Mouse (Mus musculus): ENCODE results near the gene Ppfia3. TPM values are rescaled to one million over a fixed set of nuclear protein-coding genes. Genes with fewer than 3 reads are reported as not detected.
A peak's percentile ranks its signal among the peaks of the same experiment; 100 is the strongest.
"Not testable (repeated sequence)": the region's sequence is repeated elsewhere in the genome, so short reads cannot be mapped to it uniquely, and the experiment has no call there.

The Ppfia3 gene
- polyA plus RNA-seq, 1 experiment from 2014 or later, result 2.0 TPM

DNA sequence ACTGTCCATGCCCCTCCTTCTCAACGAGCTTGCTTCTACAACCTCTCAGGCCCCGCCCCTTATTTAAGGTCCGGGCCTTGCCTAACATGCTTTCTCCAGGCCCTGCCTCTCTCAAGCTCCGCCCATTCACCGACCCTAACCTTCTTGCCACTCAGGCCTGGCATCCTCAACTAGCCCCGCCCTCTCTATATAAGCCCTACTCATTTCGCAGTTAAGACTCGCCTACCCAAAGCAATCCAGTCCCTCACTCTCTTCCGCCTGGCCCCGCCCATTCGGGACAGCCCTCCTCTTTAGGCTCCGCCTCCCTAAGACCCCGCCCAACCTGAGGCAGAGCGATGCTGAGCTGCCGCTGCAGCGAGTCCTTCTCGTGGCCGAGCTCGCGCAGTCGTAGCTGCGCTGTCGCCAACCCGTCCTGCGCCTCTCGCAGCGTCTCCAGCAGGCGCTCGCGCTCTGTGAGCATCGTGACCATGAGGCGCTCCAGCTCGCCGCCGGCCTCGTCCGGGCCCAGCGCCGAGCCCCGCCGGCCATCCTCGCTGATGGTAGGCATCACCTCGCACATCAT, 5.5 kb downstream of the Ppfia3 start:
- Histone ChIP-seq H3K4me2 (peak overlapping the region; percentile 92), H3K4me3 (ENCODE audit: low read depth, low read length) (peak overlapping the region; percentile 50), H3K27ac (ENCODE audit: low read depth, low read length) (no peak overlapping the region), H3K9me3 (ENCODE audit: control insufficient read depth, low read length) (no peaks in the 10 kb centered on the region), H3K36me3 (ENCODE audit: control insufficient read depth, insufficient read depth, low read length) (no peaks in the 10 kb centered on the region), H3K27me3 (replicated peaks; ENCODE audit: control insufficient read depth, insufficient read depth, low read length) (peaks cover 68% of the 10 kb centered on the region), H3K4me1 (replicated peaks; ENCODE audit: control insufficient read depth, insufficient read depth, low read length) (peaks cover 14% of the 10 kb centered on the region), H3K9ac (ENCODE audit: low read depth, low read length) (peak overlapping the region; percentile 53)
- under 1% methylated on average over 43 of the region's 43 CpGs for WGBS
- peak; percentile 82 for DNase-seq (ENCODE audit: low spot score)
- ATAC-seq (replicated peaks; ENCODE audit: low FRiP score), result peak; percentile 82

DNA sequence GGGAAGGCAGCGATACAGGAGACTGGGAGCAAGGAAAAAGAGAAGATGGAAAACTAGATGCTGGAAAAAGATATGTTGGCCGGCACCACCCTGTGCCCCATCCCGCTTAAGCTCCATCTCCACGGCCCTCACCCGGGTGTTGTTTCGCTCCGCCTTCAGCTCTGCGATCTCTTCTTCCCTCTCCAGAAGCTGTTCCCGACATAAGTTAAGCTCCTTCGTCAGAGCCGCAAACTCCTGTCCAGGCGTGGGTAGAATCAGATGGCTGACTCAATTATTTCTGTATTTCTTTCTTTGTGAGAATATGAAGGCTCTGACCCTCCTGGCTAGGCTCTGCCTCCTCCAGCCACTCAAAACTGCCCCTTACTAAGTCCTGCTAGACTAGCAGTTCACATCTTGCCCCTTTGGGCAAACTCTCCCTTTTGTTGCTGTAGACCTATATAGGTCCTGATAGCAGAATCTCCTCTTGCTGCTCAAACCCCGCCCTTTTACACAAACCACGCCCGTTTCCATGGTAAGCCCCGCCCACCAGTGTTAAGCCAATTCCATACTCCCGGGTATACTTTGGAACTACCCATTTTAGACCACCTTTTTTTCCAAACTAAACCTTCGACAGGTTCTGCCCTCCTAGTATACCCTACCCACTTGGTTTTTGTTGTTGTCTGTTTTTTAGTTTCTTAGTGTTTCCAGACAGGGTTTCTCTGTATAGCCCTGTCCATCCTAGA, 6.3 kb downstream of the Ppfia3 start:
- Histone ChIP-seq H3K9ac (ENCODE audit: low read depth, low read length) (no peak overlapping the region), H3K36me3 (ENCODE audit: control insufficient read depth, insufficient read depth, low read length) (no peaks in the 10 kb centered on the region), H3K27me3 (replicated peaks; ENCODE audit: control insufficient read depth, insufficient read depth, low read length) (peaks cover 65% of the 10 kb centered on the region), H3K9me3 (ENCODE audit: control insufficient read depth, low read length) (no peaks in the 10 kb centered on the region), H3K4me2 (peak overlapping the region; percentile 92), H3K27ac (ENCODE audit: low read depth, low read length) (no peak overlapping the region), H3K4me1 (replicated peaks; ENCODE audit: control insufficient read depth, insufficient read depth, low read length) (peaks cover 12% of the 10 kb centered on the region), H3K4me3 (ENCODE audit: low read depth, low read length) (0 out of 2 replicates have a peak overlapping the region, but pooled peaks have one; percentile 50)
- ATAC-seq (replicated peaks; ENCODE audit: low FRiP score), result no peak
- 40% methylated on average over 18 of the region's 18 CpGs for WGBS
- no peak for DNase-seq (ENCODE audit: low spot score)

DNA sequence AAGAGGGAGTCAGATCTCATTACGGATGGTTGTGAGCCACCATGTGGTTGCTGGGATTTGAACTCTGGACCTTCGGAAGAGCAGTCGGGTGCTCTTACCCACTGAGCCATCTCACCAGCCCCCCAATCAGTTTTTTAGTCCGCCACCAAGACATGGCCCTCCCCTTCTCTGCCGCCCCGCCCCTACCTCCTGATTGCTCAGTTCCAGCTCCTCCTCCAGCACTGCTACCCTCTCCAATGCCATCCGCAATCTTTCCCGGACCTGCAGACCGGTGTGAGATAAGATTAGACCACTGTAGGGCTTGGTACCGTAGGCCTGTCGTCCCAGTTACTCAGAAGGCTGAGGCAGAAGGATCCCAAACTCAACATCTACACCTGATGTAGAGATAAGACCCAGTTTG, 7.7 kb downstream of the Ppfia3 start:
- not testable (repeated sequence) for DNase-seq (ENCODE audit: low spot score); ATAC-seq (replicated peaks; ENCODE audit: low FRiP score); H3K27ac ChIP-seq (ENCODE audit: low read depth, low read length); H3K36me3 ChIP-seq (ENCODE audit: control insufficient read depth, insufficient read depth, low read length); H3K9ac ChIP-seq (ENCODE audit: low read depth, low read length); H3K4me3 ChIP-seq (ENCODE audit: low read depth, low read length); H3K4me2 ChIP-seq; H3K9me3 ChIP-seq (ENCODE audit: control insufficient read depth, low read length)
- Histone ChIP-seq H3K27me3 (replicated peaks; ENCODE audit: control insufficient read depth, insufficient read depth, low read length) (peaks cover 56% of the 10 kb centered on the region), H3K4me1 (replicated peaks; ENCODE audit: control insufficient read depth, insufficient read depth, low read length) (peaks cover 12% of the 10 kb centered on the region)
- WGBS, result 45% methylated on average over 10 of the region's 11 CpGs

DNA sequence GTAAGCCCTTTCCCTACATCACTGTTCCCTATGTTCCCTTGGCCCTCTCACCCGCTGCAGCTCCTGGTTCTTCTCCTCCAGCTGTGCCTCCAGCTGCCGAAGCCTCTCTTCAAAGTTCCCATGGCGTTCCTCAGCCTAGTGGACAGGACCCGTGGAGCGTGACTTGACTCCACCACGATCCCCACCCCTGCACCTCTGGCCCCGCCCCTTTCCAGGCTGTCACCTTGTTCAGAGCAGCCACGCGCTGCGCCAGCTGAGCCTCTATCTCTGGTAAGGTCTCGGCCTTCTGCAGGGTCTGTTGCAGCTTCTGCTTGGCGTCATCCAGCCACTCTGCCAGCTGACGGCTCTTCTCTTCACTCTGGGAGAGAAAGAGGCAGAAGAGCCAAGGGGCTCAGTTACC, 10.7 kb downstream of the Ppfia3 start:
- H3K4me2 ChIP-seq, result no peak overlapping the region
- H3K36me3 ChIP-seq (ENCODE audit: control insufficient read depth, insufficient read depth, low read length), result no peaks in the 10 kb centered on the region
- ATAC-seq (replicated peaks; ENCODE audit: low FRiP score), result no peak

DNA sequence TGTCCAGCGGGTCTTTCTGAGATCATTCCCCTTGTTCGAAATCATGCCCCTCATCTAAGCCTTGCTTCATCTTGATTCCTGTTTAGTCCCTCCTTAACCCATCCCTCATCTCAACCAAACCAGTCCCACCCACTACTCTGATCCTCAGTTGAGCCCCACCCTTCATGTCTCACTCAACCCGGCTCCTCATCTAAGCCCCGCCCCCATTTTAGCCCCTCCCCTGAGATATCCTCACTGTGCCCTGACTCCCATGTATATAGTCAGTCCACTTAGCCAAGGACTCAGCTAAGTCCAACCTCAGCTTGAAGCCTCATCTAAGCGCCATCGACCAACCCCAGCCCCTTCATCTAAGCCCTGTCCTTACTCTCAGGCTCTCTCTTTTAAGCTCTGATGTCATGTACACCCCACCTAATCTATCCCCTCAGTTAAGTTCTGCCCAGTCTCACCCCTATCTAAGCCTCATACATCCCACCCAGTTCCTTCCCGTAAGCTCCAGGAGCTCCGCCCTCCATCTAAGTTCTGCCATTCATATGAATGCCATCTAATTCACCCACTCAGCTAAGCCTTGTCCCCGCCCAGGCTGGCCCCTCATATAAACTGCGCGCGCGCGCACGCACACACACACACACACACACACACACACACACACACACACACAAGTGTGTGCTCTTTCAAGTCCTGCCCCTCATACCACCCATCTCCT, 11.3 kb downstream of the Ppfia3 start:
- peak; percentile 56; the same call in 1 of the 2 replicates for ATAC-seq (replicated peaks; ENCODE audit: low FRiP score)

More for the DNA sequence above, 10.7 kb downstream of the Ppfia3 start:
- Histone ChIP-seq H3K27me3 (replicated peaks; ENCODE audit: control insufficient read depth, insufficient read depth, low read length) (peaks cover 37% of the 10 kb centered on the region), H3K9me3 (ENCODE audit: control insufficient read depth, low read length) (no peaks in the 10 kb centered on the region), H3K9ac (ENCODE audit: low read depth, low read length) (no peak overlapping the region), H3K4me1 (replicated peaks; ENCODE audit: control insufficient read depth, insufficient read depth, low read length) (peaks cover 4% of the 10 kb centered on the region; the same call in 1 of the 2 replicates), H3K27ac (ENCODE audit: low read depth, low read length) (no peak overlapping the region), H3K4me3 (ENCODE audit: low read depth, low read length) (no peak overlapping the region)
- WGBS, result 41% methylated on average over 13 of the region's 13 CpGs
- DNase-seq (ENCODE audit: low spot score), result no peak

DNA sequence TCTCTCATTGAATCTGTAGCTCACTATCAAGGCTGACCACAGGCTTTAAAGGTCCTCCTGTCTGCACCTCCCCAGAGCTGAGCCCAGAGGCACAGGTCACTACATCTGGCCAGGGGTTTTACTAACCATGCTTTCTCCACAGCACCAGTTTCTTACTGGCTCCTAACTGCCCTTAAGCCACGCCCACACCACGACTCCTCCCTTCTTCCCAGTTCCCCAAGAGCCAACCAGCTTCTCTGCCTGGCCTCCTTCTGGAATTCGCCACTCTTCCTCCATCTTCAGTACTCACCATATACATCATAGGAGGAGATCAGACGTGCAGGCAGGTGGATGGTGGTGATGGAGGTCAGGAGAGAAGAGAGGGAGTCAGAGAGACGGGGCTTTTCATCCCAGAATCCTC, 13.8 kb downstream of the Ppfia3 start:
- no peak overlapping the region for H3K4me3 ChIP-seq (ENCODE audit: low read depth, low read length)
- no peak overlapping the region for H3K27ac ChIP-seq (ENCODE audit: low read depth, low read length)
- DNase-seq (ENCODE audit: low spot score) (no peak), ATAC-seq (replicated peaks; ENCODE audit: low FRiP score) (no peak)
- no peak overlapping the region for H3K4me2 ChIP-seq
- no peaks in the 10 kb centered on the region for H3K36me3 ChIP-seq (ENCODE audit: control insufficient read depth, insufficient read depth, low read length)
- WGBS, result 23% methylated on average over 5 of the region's 5 CpGs
- H3K4me1 ChIP-seq (replicated peaks; ENCODE audit: control insufficient read depth, insufficient read depth, low read length), result no peaks in the 10 kb centered on the region
- H3K9me3 ChIP-seq (ENCODE audit: control insufficient read depth, low read length), result no peaks in the 10 kb centered on the region
- no peak overlapping the region for H3K9ac ChIP-seq (ENCODE audit: low read depth, low read length)
- peaks cover 22% of the 10 kb centered on the region for H3K27me3 ChIP-seq (replicated peaks; ENCODE audit: control insufficient read depth, insufficient read depth, low read length)

More for the DNA sequence above, 11.3 kb downstream of the Ppfia3 start:
- no peaks in the 10 kb centered on the region for H3K4me1 ChIP-seq (replicated peaks; ENCODE audit: control insufficient read depth, insufficient read depth, low read length)
- H3K4me2 ChIP-seq, result no peak overlapping the region; the same call in 1 of the 2 replicates
- 60% methylated on average over 15 of the region's 15 CpGs for WGBS
- peaks cover 33% of the 10 kb centered on the region for H3K27me3 ChIP-seq (replicated peaks; ENCODE audit: control insufficient read depth, insufficient read depth, low read length)
- no peaks in the 10 kb centered on the region for H3K9me3 ChIP-seq (ENCODE audit: control insufficient read depth, low read length)
- H3K36me3 ChIP-seq (ENCODE audit: control insufficient read depth, insufficient read depth, low read length), result no peaks in the 10 kb centered on the region
- no peak overlapping the region for H3K4me3 ChIP-seq (ENCODE audit: low read depth, low read length)
- no peak overlapping the region for H3K9ac ChIP-seq (ENCODE audit: low read depth, low read length)
- no peak overlapping the region for H3K27ac ChIP-seq (ENCODE audit: low read depth, low read length)
- no peak for DNase-seq (ENCODE audit: low spot score)

DNA sequence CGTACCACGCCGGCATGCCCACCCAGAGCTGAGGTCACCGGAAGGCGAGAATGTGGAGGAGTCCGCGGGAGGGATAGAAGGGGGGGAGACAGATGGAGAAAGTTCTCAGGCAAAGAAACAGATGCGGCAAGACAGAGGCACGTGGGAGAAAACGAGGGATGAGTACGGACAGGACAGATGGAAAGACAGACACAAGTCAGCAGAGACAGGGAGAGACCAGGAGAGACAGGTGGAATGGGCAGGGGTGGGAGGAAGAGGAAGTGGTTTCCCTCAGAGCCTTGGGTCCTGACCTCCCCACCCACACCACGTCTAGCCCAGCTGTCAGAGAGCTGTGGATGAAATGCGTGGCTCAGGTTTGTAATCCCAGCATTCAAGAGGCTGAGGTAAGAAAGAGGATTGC, 19.9 kb downstream of the Ppfia3 start:
- no peak for ATAC-seq (replicated peaks; ENCODE audit: low FRiP score)
- H3K4me1 ChIP-seq (replicated peaks; ENCODE audit: control insufficient read depth, insufficient read depth, low read length), result no peaks in the 10 kb centered on the region
- 64% methylated on average over 13 of the region's 13 CpGs for WGBS
- H3K27ac ChIP-seq (ENCODE audit: low read depth, low read length), result no peak overlapping the region
- H3K9me3 ChIP-seq (ENCODE audit: control insufficient read depth, low read length), result no peaks in the 10 kb centered on the region
- no peak overlapping the region for H3K4me2 ChIP-seq
- no peak overlapping the region for H3K4me3 ChIP-seq (ENCODE audit: low read depth, low read length)
- H3K36me3 ChIP-seq (ENCODE audit: control insufficient read depth, insufficient read depth, low read length), result no peaks in the 10 kb centered on the region
- peaks cover 3% of the 10 kb centered on the region for H3K27me3 ChIP-seq (replicated peaks; ENCODE audit: control insufficient read depth, insufficient read depth, low read length)
- no peak for DNase-seq (ENCODE audit: low spot score)
- H3K9ac ChIP-seq (ENCODE audit: low read depth, low read length), result no peak overlapping the region

DNA sequence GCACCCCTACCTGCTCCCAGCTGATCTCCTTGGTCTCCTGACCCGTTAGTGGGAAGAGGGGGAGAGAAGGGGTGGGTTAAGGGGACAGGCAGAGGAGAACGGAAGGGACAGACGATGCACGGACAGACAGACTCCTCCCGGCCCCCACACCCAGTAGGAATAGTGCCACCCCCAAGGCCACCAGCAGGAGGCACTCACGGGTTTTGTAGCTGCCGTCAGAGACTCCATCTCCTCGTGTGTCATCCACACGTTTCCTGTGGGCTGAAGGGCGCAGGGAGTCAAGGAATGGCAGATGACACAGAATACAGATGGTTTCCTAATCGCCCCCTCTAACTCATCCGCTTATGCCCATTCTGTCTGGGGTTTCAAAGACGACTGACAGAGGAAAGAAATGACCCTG, 23.3 kb downstream of the Ppfia3 start:
- ATAC-seq (replicated peaks; ENCODE audit: low FRiP score) (no peak), DNase-seq (ENCODE audit: low spot score) (no peak)
- WGBS, result 22% methylated on average over 13 of the region's 13 CpGs
- peaks cover 25% of the 10 kb centered on the region for H3K4me1 ChIP-seq (replicated peaks; ENCODE audit: control insufficient read depth, insufficient read depth, low read length)
- no peaks in the 10 kb centered on the region for H3K36me3 ChIP-seq (ENCODE audit: control insufficient read depth, insufficient read depth, low read length)
- peaks cover 6% of the 10 kb centered on the region; the same call in 1 of the 2 replicates for H3K27me3 ChIP-seq (replicated peaks; ENCODE audit: control insufficient read depth, insufficient read depth, low read length)
- H3K9ac ChIP-seq (ENCODE audit: low read depth, low read length), result no peak overlapping the region
- H3K9me3 ChIP-seq (ENCODE audit: control insufficient read depth, low read length), result no peaks in the 10 kb centered on the region
- no peak overlapping the region for H3K4me3 ChIP-seq (ENCODE audit: low read depth, low read length)
- H3K4me2 ChIP-seq, result no peak overlapping the region
- no peak overlapping the region for H3K27ac ChIP-seq (ENCODE audit: low read depth, low read length)

Data from liver, embryonic 11.5 days (tissue).